Mouse (Mus musculus): ENCODE data around the gene Ttc16. TPM values are rescaled to one million over a fixed set of nuclear protein-coding genes. Genes with fewer than 3 reads are reported as not detected.

The Ttc16 gene
- total RNA-seq, 2 experiments from 2014 or later: 0.40 to 0.52 TPM

GRCm38 (mm10) chr2:32778081-32778480 lies 2.6 kb upstream of the Ttc16 start:
- H3K27ac ChIP-seq: no peak overlapping the region
- no peak overlapping the region for H3K4me3 ChIP-seq
- TF ChIP-seq CTCF (IDR thresholded peaks at IDR 0.05): no peak
- intact Hi-C loops (cut with DNase I): loop anchor here (5.0 kb wide), 2 partner anchors 134 to 149 kb away; no protein-coding TSS in a partner anchor
- DNase-seq (ENCODE audit: extremely low spot score in 1 of 2, low spot score in 2 of 2): no peak

- TF ChIP-seq CTCF (IDR thresholded peaks at IDR 0.05): no peak
- H3K27ac ChIP-seq: no peak overlapping the region; the same call in 1 of the 2 replicates
Observed at GRCm38 (mm10) chr2:32776192-32776591, 759 bp upstream of the Ttc16 start.

DNA sequence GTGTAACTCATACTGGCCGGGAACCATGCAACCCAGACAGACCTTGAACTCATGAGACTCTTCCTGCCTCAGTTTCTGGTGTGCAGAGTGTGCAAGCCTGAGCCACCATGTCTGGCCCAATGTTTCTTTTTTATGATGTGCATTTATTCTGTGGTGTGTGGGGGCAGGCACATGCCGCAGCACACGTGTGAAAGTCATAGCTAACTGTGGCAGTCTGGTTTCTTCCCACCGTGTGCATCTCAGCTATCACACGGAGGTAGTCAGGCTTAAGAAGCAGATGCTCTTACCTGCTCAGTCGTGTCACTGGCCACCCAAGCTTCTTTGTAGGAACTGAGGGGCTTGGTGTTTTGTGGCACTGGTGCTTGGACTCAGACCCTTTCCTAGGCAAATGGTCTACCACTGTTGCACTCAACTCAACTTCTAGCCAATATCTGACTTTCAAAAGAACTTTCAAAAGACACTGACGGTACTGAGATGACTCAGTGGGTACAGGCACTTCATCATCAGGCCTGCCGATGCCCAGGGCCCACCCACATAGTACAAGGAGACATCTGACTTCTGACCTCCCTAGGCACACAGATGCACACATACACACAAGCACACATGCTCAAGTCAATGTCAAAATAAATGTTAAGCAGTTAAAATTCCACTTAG lies 2.7 kb downstream of the Ttc16 start:
- no peak for DNase-seq (ENCODE audit: extremely low spot score in 1 of 2, low spot score in 2 of 2)
- intact Hi-C loops (cut with DNase I): no loop called here
- no peak overlapping the region for H3K4me3 ChIP-seq
- no peak overlapping the region for H3K27ac ChIP-seq
- no peak for TF ChIP-seq CTCF (IDR thresholded peaks at IDR 0.05)

More at GRCm38 (mm10) chr2:32776192-32776591, 759 bp upstream of the Ttc16 start:
- intact Hi-C loops (cut with DNase I): loop anchor here (5.0 kb wide), 2 partner anchors 136 to 151 kb away; no protein-coding TSS in a partner anchor
- H3K4me3 ChIP-seq: peak overlapping the region; percentile 84
- no peak for DNase-seq (ENCODE audit: extremely low spot score in 1 of 2, low spot score in 2 of 2)

GRCm38 (mm10) chr2:32771886-32772285 lies 3.5 kb downstream of the Ttc16 start:
- no peak for TF ChIP-seq CTCF (IDR thresholded peaks at IDR 0.05)
- Histone ChIP-seq H3K27ac (no peak overlapping the region), H3K4me3 (no peak overlapping the region)
- DNase-seq (ENCODE audit: extremely low spot score in 1 of 2, low spot score in 2 of 2): no peak
- intact Hi-C loops (cut with DNase I): no loop called here

DNA sequence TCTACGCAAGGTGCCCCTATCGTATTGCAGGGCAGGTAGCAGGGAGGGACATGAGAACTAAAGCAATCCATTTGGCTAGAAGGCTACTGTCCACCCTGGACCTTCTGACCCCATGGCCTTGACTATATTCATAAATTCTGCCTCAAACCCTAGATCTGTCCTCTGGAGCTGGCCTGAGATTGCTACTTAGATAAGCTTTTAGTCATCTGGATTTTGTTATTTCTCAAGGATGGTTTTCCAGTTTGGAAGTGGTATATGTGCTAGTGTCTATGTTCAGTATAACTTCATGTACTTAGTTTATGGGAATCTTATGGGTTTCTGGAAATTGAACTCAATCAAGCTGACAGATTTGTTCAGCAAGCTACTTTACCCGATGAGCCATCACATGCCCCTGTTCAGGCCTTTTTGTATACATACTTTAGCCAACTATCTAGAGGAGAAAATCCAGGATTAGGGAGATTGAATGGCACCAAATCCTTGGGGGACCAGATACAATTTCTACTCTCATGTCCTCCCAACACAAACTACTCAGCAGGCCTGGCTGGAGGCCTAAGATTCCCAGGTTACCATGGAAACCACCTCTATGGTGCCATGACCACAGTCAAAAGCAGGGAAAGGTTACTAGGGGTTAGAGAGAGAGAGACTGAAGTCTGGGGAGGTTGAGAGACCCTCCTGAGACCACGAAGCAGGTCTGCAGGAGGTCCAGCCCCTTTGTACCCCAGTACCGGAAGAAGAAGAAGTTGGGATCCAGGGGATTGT lies 5.9 kb downstream of the Ttc16 start:
- H3K27ac ChIP-seq: no peak overlapping the region
- intact Hi-C loops (cut with DNase I): no loop called here
- H3K4me3 ChIP-seq: no peak overlapping the region
- no peak for DNase-seq (ENCODE audit: extremely low spot score in 1 of 2, low spot score in 2 of 2)
- no peak for TF ChIP-seq CTCF (IDR thresholded peaks at IDR 0.05)

DNA sequence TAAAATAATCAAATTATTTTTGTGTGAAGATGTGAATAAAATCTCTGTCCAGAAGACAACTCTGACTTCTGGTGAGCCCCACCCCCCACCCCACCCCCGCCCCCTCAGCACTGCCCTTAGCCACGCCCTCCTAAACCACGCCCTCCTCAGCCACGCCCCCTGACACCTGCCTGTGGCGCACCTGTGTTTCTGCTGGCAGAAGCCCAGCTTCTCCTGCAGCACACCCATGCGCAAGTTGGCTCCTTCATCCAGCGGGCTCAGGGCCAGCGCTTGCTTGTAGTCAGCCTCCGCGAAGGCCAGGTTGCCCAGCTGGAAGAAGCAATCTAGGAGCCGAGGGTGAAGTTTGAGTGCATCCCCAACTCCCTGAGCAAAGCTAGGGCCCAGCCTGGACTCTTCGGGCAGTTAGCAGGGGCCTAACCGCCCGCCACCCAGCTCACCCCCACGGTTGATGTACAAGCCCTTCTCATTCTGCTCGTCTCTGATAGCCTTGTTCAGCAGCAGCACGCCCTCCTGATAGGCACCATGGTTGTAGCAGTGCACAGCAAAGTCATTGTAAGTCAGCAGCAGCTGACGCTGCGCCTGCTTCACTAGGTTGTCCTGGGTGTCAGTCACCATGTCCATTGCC lies 6.7 kb downstream of the Ttc16 start:
- TF ChIP-seq CTCF (IDR thresholded peaks at IDR 0.05): no peak
- no peak overlapping the region for H3K4me3 ChIP-seq
- no peak for DNase-seq (ENCODE audit: extremely low spot score in 1 of 2, low spot score in 2 of 2)
- no peak overlapping the region for H3K27ac ChIP-seq
- intact Hi-C loops (cut with DNase I): no loop called here

DNA sequence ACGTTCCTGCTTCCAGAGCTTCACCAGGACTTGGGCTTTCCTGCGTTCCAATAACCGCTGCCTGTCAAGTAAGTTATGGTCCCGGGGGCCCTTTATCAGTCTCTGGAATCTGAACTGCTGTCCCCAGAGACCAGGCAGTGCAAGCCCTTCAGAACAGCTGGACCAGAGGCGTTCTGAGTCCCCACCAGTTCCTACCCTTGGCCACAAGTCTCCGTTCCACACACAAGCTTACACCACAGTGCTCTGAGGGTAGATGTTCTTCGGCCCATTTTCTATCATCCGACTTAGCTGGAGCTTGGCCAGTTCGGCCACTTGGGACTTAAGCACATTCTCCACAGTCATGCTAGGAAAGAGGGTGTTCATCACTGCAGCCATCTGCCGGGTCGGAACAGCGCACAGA lies 8.2 kb downstream of the Ttc16 start:
- Histone ChIP-seq H3K27ac (no peak overlapping the region), H3K4me3 (no peak overlapping the region)
- intact Hi-C loops (cut with DNase I): no loop called here
- DNase-seq (ENCODE audit: extremely low spot score in 1 of 2, low spot score in 2 of 2): no peak
- TF ChIP-seq CTCF (IDR thresholded peaks at IDR 0.05): no peak

DNA sequence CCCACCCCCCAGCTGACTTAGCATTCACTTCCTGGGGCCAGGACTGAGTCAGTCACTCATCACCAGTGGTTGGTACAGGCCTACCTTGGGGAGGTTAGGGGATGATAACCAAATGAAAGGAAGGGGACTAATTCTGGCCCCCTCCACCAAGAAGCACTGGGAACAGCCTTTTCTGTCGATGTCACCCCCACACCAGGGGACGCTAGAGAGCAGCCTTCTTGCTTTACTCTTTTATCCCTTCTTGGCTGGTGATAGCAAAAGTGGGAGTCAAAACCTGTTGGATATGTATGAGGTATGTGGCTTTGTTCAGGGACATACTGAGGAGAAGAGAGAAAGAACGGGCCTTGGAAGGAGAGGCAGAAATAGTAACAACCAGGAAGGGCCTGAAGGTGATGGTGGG lies 12.1 kb downstream of the Ttc16 start:
- intact Hi-C loops (cut with DNase I): no loop called here
- H3K27ac ChIP-seq: no peak overlapping the region
- no peak overlapping the region for H3K4me3 ChIP-seq
- DNase-seq (ENCODE audit: extremely low spot score in 1 of 2, low spot score in 2 of 2): no peak
- TF ChIP-seq CTCF (IDR thresholded peaks at IDR 0.05): peak; percentile 36

DNA sequence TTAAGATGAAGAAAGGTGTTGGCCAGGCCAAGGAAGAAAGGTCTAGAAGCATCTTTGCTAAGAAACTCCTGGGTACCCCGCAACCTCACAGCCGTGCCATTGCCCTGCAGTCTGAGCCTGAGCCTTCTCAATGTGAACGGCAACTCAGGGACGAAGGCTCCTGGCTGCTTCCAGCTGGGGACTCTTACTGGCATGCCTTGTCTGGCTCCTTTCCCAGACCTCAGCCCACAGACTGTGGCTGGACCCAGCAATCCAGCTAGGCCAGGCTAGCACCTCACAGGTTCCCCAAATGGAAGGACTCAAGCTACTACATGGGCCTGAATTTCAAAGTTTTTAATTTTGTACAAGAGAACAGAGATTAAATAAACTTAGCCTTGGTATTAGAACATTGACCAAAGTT lies 13.6 kb downstream of the Ttc16 start:
- intact Hi-C loops (cut with DNase I): no loop called here
- TF ChIP-seq CTCF (IDR thresholded peaks at IDR 0.05): no peak
- H3K27ac ChIP-seq: 0 out of 2 replicates have a peak overlapping the region, but pooled peaks have one; percentile 24
- DNase-seq (ENCODE audit: extremely low spot score in 1 of 2, low spot score in 2 of 2): no peak
- H3K4me3 ChIP-seq: no peak overlapping the region

DNA sequence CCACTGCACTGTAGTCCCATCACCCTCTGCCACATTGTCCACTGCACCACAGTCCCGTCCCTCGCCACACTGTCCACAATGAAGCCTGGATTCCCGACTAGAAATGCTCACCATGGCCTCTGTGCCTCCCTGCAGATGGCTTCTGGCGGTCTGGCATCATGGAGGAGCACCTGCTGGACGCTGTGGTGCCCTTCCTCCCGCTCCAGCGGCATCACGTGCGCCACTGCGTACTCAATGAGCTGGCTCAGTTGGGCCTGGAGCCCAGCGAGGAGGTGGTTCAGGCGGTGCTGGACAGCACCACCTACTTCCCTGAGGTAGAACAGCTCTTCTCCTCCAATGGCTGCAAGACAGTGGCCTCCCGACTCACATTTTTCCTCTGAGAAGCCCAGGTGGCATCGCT lies 14.1 kb downstream of the Ttc16 start:
- H3K4me3 ChIP-seq: no peak overlapping the region
- intact Hi-C loops (cut with DNase I): no loop called here
- peak in 1 of 2 experiments; percentile 56 for DNase-seq (ENCODE audit: extremely low spot score in 1 of 2, low spot score in 2 of 2)
- TF ChIP-seq CTCF (IDR thresholded peaks at IDR 0.05): no peak; the same call in 1 of the 2 replicates
- 0 out of 2 replicates have a peak overlapping the region, but pooled peaks have one; percentile 24 for H3K27ac ChIP-seq

GRCm38 (mm10) chr2:32759001-32759400 lies 16.4 kb downstream of the Ttc16 start:
- no peak for DNase-seq (ENCODE audit: extremely low spot score in 1 of 2, low spot score in 2 of 2)
- no peak for TF ChIP-seq CTCF (IDR thresholded peaks at IDR 0.05)
- intact Hi-C loops (cut with DNase I): loop anchor here (5.0 kb wide), 1 partner anchor 127 kb away; no protein-coding TSS in a partner anchor
- Histone ChIP-seq H3K4me3 (no peak overlapping the region), H3K27ac (no peak overlapping the region)

GRCm38 (mm10) chr2:32758503-32758902 lies 16.9 kb downstream of the Ttc16 start:
- intact Hi-C loops (cut with DNase I): loop anchor here (5.0 kb wide), 1 partner anchor 126 kb away; no protein-coding TSS in a partner anchor
- TF ChIP-seq CTCF (IDR thresholded peaks at IDR 0.05): no peak
- DNase-seq (ENCODE audit: extremely low spot score in 1 of 2, low spot score in 2 of 2): no peak
- H3K27ac ChIP-seq: peak overlapping the region; percentile 28; the same call in 1 of the 2 replicates
- H3K4me3 ChIP-seq: no peak overlapping the region

Measured in left cerebral cortex, adult 2 months (tissue).